Mouse (Mus musculus) heart, adult 8-10 months (tissue): Measurements from ENCODE around the gene Tubb3. TPM values are rescaled to one million over a fixed set of nuclear protein-coding genes. Genes with fewer than 3 reads are reported as not detected.

Experiments used
- total RNA-seq, 4 experiments: library from RNA; stranded (reverse); gene quantifications; 2 replicates each; pipeline ENCODE4 v1.2.4; 2022

The Tubb3 gene
- total RNA-seq, 4 experiments from 2014 or later = 0.22 to 0.75 (median 0.35) TPM

Other genes with a start within 250 kb of the Tubb3 start
- 10 to 100 TPM; 22.6 to 45.5 (median 37.4) TPM for gene Dpep1, start 225.2 kb upstream of the Tubb3 start, total RNA-seq
- gene Chmp1a, start 198.7 kb upstream of the Tubb3 start, total RNA-seq = 10 to 100 TPM; 61.3 to 68.0 (median 65.5) TPM
- gene Spata33, start 198.6 kb upstream of the Tubb3 start, total RNA-seq = 10 to 100 TPM; 22.0 to 36.7 (median 27.5) TPM
- 10 to 100 TPM; 15.0 to 25.2 (median 20.2) TPM for gene Cdk10, start 186.6 kb upstream of the Tubb3 start, total RNA-seq
- 1 to 10 TPM; 4.4 to 7.0 (median 6.0) TPM for gene Spata2l, start 175.2 kb upstream of the Tubb3 start, total RNA-seq
- 10 to 100 TPM in 1 of 4 experiments, 1 to 10 TPM in 3; 8.2 to 10.8 (median 9.2) TPM for gene Zfp276, start 157.2 kb upstream of the Tubb3 start, total RNA-seq
- 10 to 100 TPM; 25.5 to 35.0 (median 27.5) TPM for gene Vps9d1, start 157.1 kb upstream of the Tubb3 start, total RNA-seq
- 1 to 10 TPM; 5.3 to 7.8 (median 6.3) TPM for gene Fanca, start 92.8 kb upstream of the Tubb3 start, total RNA-seq
- gene Spire2, start 78.7 kb upstream of the Tubb3 start, total RNA-seq = under 1 TPM in 2 of 4 experiments, not detected in 2; 0.16 to 0.22 TPM
- 100 to 1,000 TPM; 135 to 187 (median 158) TPM for gene Tcf25, start 37.7 kb upstream of the Tubb3 start, total RNA-seq
- gene Mc1r, start 4.3 kb upstream of the Tubb3 start, total RNA-seq = not detected
- 10 to 100 TPM; 64.0 to 74.9 (median 68.1) TPM for gene Def8, start 12.1 kb downstream of the Tubb3 start, total RNA-seq
- gene Afg3l1, start 66.5 kb downstream of the Tubb3 start, total RNA-seq = 10 to 100 TPM; 59.2 to 78.1 (median 73.3) TPM
- gene Dbndd1, start 104.0 kb downstream of the Tubb3 start, total RNA-seq = not detected
- gene Gas8, start 107.4 kb downstream of the Tubb3 start, total RNA-seq = 1 to 10 TPM; 2.9 to 5.6 (median 4.0) TPM
- gene Rhou, start 242.5 kb downstream of the Tubb3 start, total RNA-seq = 1 to 10 TPM; 6.3 to 8.6 (median 7.0) TPM